Mouse (Mus musculus) G1E (cell line): ENCODE measurements around the gene Prtg.

ENCODE experiments used
- CTCF ChIP-seq: IDR thresholded peaks from 2 replicates; pipeline ENCODE4 v1.5.1; 2012; ENCODE audit warnings: low read depth, low read length, inconsistent platforms, mixed read lengths
- GATA1 ChIP-seq: IDR thresholded peaks from 2 replicates; pipeline ENCODE4 v1.6.1; 2012; ENCODE audit warnings: borderline replicate concordance, low read length, inconsistent platforms, mixed read lengths
- GATA2 ChIP-seq: IDR thresholded peaks from 2 replicates; pipeline ENCODE4 v1.6.1; 2012; ENCODE audit warnings: low read depth, low read length, inconsistent platforms, borderline replicate concordance
- POLR2AphosphoS5 ChIP-seq: IDR thresholded peaks from 2 replicates; pipeline ENCODE4 v1.6.1; 2012; ENCODE audit warnings: low read depth, low read length, inconsistent platforms; ENCODE audit not compliant: insufficient replicate concordance
- TAL1 ChIP-seq: conservative IDR thresholded peaks from 2 replicates; pipeline ENCODE4 v1.6.1; 2012; ENCODE audit warnings: low read depth, low read length, inconsistent platforms, mixed read lengths

- TF ChIP-seq CTCF (no peak), TAL1 (no peak), POLR2AphosphoS5 (no peak), GATA1 (no peak), GATA2 (no peak)
These were observed 39.5 kb downstream of the Prtg start for GRCm38 (mm10) chr9:72846160-72846559.
